Mouse (Mus musculus): Measurements from ENCODE around the gene Cttn. TPM values are rescaled to one million over a fixed set of nuclear protein-coding genes. Genes with fewer than 3 reads are reported as not detected.

Gene Cttn
- polyA plus RNA-seq, 1 experiment, result 91.3 TPM

DNA sequence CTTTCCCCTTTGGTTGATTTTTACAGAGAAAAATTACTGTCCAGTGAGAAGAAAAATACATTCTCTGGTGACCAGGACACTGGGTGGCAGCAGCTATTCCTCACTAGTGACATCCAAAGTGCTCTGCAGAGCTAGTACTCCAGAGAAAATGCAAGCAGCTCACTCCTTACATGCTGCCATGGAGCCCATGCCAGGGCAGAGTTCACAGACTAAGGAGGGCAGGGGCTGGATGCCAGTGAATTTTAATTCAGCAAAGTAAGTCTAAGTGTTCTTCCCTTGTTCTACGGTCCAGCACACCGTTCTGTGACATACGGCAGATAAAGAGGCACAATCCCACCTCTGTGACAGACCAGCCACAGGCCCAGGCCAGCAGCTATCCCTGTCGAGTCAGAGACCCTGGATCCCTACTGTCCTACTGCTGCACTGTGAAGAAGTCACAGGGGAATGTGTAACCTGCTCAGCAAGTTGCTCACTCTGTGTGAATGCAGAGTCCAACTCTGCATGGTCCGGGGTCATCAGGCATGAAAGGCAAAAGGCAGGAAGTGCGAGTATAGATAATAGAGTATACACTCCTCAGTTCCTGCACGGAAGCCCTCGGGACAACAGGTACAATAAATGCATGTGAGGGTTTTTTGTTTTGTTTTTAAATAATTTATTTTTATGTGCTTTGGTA is 19.5 kb upstream of the Cttn start:
- Histone ChIP-seq H3K27ac (ENCODE audit: insufficient read depth, low read depth, low read length) (peak overlapping the region; percentile 15; the same call in 1 of the 2 replicates), H3K36me3 (ENCODE audit: control insufficient read depth, insufficient read depth, low read length) (peaks cover 1% of the 10 kb centered on the region; the same call in 1 of the 2 replicates)
- peak; percentile 81 for DNase-seq

DNA sequence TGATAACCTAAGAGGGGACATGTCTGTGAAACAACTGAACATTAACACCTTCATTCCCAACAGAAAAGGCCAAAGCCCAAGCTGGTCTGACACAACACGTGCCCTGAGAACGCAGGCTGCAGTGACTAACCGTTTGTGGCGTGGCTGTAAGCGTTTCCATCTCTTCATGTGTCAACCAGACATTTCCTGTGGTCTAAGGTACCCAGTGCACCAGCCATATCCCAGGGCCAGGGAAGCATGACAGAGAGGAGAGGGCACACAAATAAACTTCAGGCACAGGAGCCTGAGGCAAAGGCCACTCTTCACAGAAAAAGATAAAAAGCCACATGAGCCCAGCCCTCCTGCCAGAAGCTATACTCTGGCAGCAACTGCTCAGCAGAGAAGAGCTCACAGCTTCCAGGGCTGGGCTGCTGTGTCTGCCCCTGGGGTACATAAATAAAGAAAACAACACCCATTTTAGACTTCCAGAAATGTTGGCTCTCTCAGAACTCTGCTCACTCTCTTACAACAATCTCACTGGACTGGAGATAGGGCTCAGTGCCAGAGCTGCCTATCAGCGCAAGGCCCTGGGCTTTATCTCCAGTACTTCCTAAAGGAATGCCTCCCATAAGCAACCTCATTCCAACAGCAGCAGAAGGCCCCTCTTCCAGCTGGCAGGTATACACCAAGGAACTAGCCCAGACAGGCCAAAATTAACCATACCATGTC is 18.4 kb upstream of the Cttn start:
- 57% methylated on average over 6 of the region's 6 CpGs for WGBS
- Histone ChIP-seq H3K27ac (ENCODE audit: insufficient read depth, low read depth, low read length) (no peak overlapping the region), H3K27me3 (replicated peaks; ENCODE audit: control insufficient read depth, insufficient read depth, low read length) (no peaks in the 10 kb centered on the region), H3K4me1 (ENCODE audit: control insufficient read depth, insufficient read depth, low read length) (peaks cover 7% of the 10 kb centered on the region; the same call in 1 of the 2 replicates), H3K4me3 (ENCODE audit: insufficient read depth, low read depth, low read length) (no peak overlapping the region), H3K36me3 (ENCODE audit: control insufficient read depth, insufficient read depth, low read length) (peaks cover 1% of the 10 kb centered on the region)
- no peak for TF ChIP-seq POLR2A (IDR thresholded peaks at IDR 0.05; ENCODE audit: low read depth, low read length)
- TF ChIP-seq CTCF (conservative IDR thresholded peaks at IDR 0.05; ENCODE audit: insufficient read depth, insufficient read length, low read depth, low read length), result no peak
- no peak for DNase-seq

More for the DNA sequence above, 19.5 kb upstream of the Cttn start:
- Histone ChIP-seq H3K4me3 (ENCODE audit: insufficient read depth, low read depth, low read length) (no peak overlapping the region), H3K27me3 (replicated peaks; ENCODE audit: control insufficient read depth, insufficient read depth, low read length) (no peaks in the 10 kb centered on the region), H3K4me1 (ENCODE audit: control insufficient read depth, insufficient read depth, low read length) (peaks cover 7% of the 10 kb centered on the region; the same call in 1 of the 2 replicates)
- WGBS, result 57% methylated on average over 8 of the region's 8 CpGs
- TF ChIP-seq POLR2A (IDR thresholded peaks at IDR 0.05; ENCODE audit: low read depth, low read length), result no peak
- no peak for TF ChIP-seq CTCF (conservative IDR thresholded peaks at IDR 0.05; ENCODE audit: insufficient read depth, insufficient read length, low read depth, low read length)

DNA sequence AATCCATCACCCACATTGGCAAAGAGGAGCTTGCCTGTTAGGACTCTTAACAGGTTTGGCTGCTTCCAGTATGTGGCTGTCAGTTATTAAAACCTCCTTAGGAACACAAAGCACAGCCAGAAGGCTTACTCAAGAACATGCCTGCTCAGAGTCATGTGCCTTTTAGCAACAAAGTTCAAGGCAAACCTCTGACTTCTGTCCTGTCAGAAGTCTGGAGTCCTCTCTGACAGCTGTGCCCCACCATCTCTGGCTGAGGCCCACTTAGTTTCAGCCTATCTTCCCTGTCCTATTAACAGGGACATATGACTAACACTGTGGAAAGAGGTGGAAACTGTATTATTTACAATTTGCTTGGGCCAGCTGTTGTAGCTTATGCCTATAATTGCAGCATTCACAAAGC is 9.5 kb upstream of the Cttn start:
- no peak overlapping the region for H3K4me3 ChIP-seq (ENCODE audit: insufficient read depth, low read depth, low read length)
- no peak for TF ChIP-seq CTCF (conservative IDR thresholded peaks at IDR 0.05; ENCODE audit: insufficient read depth, insufficient read length, low read depth, low read length)
- TF ChIP-seq POLR2A (IDR thresholded peaks at IDR 0.05; ENCODE audit: low read depth, low read length), result no peak
- peaks cover 7% of the 10 kb centered on the region for H3K36me3 ChIP-seq (ENCODE audit: control insufficient read depth, insufficient read depth, low read length)
- peak overlapping the region; percentile 58 for H3K27ac ChIP-seq (ENCODE audit: insufficient read depth, low read depth, low read length)
- peaks cover 21% of the 10 kb centered on the region for H3K4me1 ChIP-seq (ENCODE audit: control insufficient read depth, insufficient read depth, low read length)
- DNase-seq, result peak; percentile 63
- no peaks in the 10 kb centered on the region for H3K27me3 ChIP-seq (replicated peaks; ENCODE audit: control insufficient read depth, insufficient read depth, low read length)

GRCm38 (mm10) chr7:144479569-144479968 is 8.8 kb upstream of the Cttn start:
- no peak for TF ChIP-seq CTCF (conservative IDR thresholded peaks at IDR 0.05; ENCODE audit: insufficient read depth, insufficient read length, low read depth, low read length)
- no peak for TF ChIP-seq POLR2A (IDR thresholded peaks at IDR 0.05; ENCODE audit: low read depth, low read length)
- H3K36me3 ChIP-seq (ENCODE audit: control insufficient read depth, insufficient read depth, low read length), result peaks cover 7% of the 10 kb centered on the region
- peaks cover 21% of the 10 kb centered on the region for H3K4me1 ChIP-seq (ENCODE audit: control insufficient read depth, insufficient read depth, low read length)
- DNase-seq, result no peak
- H3K27ac ChIP-seq (ENCODE audit: insufficient read depth, low read depth, low read length), result no peak overlapping the region
- no peaks in the 10 kb centered on the region for H3K27me3 ChIP-seq (replicated peaks; ENCODE audit: control insufficient read depth, insufficient read depth, low read length)
- 100% methylated on average over 1 of the region's 1 CpGs for WGBS
- H3K4me3 ChIP-seq (ENCODE audit: insufficient read depth, low read depth, low read length), result no peak overlapping the region

DNA sequence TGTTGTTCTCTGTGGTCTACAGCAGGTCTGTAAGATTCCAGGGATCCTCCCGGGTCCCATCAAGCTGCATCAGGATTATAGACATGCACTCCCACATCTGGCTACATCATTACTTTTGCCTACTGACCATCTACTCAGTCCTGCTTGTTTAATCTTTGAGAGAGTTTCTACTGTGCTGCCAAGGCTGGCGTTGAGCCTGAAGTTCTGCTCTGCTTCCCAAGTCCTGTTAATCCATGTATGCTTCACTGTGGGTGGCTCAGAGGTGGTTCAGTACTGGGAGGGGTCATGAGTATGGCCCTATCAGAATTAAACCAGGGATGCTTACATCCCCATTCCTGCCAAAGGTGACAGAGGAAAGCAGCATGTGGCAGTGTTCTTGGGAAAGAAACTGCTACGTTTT is 4.9 kb upstream of the Cttn start:
- 38% methylated on average over 3 of the region's 3 CpGs for WGBS
- TF ChIP-seq CTCF (conservative IDR thresholded peaks at IDR 0.05; ENCODE audit: insufficient read depth, insufficient read length, low read depth, low read length) (no peak), POLR2A (IDR thresholded peaks at IDR 0.05; ENCODE audit: low read depth, low read length) (no peak)
- DNase-seq, result peak; percentile 89
- H3K4me1 ChIP-seq (ENCODE audit: control insufficient read depth, insufficient read depth, low read length), result peaks cover 20% of the 10 kb centered on the region
- H3K27me3 ChIP-seq (replicated peaks; ENCODE audit: control insufficient read depth, insufficient read depth, low read length), result no peaks in the 10 kb centered on the region
- peak overlapping the region; percentile 62 for H3K27ac ChIP-seq (ENCODE audit: insufficient read depth, low read depth, low read length)
- no peaks in the 10 kb centered on the region for H3K36me3 ChIP-seq (ENCODE audit: control insufficient read depth, insufficient read depth, low read length)
- H3K4me3 ChIP-seq (ENCODE audit: insufficient read depth, low read depth, low read length), result no peak overlapping the region

GRCm38 (mm10) chr7:144473486-144473885 is 2.7 kb upstream of the Cttn start:
- Histone ChIP-seq H3K27me3 (replicated peaks; ENCODE audit: control insufficient read depth, insufficient read depth, low read length) (no peaks in the 10 kb centered on the region), H3K36me3 (ENCODE audit: control insufficient read depth, insufficient read depth, low read length) (no peaks in the 10 kb centered on the region), H3K4me3 (ENCODE audit: insufficient read depth, low read depth, low read length) (no peak overlapping the region), H3K4me1 (ENCODE audit: control insufficient read depth, insufficient read depth, low read length) (peaks cover 17% of the 10 kb centered on the region), H3K27ac (ENCODE audit: insufficient read depth, low read depth, low read length) (peak overlapping the region; percentile 64)
- peak; percentile 50 for DNase-seq
- TF ChIP-seq CTCF (conservative IDR thresholded peaks at IDR 0.05; ENCODE audit: insufficient read depth, insufficient read length, low read depth, low read length), result no peak
- TF ChIP-seq POLR2A (IDR thresholded peaks at IDR 0.05; ENCODE audit: low read depth, low read length), result no peak
- 26% methylated on average over 4 of the region's 4 CpGs for WGBS

DNA sequence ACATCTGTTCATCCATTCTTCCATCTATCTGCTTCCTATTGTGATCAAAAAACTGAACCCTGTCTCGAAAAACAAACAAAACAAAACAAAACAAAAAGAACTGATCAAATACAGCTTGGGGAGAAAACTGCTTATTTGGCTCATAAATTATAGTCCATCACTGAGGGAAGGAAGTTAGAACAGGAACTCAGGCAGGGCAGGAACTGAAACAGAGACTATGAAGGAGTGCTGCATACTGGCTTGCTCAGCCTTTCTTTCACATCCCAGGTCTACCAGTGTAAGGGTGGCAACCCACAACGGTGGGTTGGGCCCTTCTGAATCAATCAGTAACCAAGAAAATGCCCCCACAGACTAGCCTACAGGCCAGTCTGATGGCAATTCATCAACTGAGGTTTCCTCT is 294 bp upstream of the Cttn start:
- DNase-seq, result no peak
- no peaks in the 10 kb centered on the region for H3K36me3 ChIP-seq (ENCODE audit: control insufficient read depth, insufficient read depth, low read length)
- WGBS, result 42% methylated on average over 2 of the region's 2 CpGs
- peak overlapping the region; percentile 52; the same call in 1 of the 2 replicates for H3K27ac ChIP-seq (ENCODE audit: insufficient read depth, low read depth, low read length)
- H3K4me3 ChIP-seq (ENCODE audit: insufficient read depth, low read depth, low read length), result peak overlapping the region; percentile 87
- H3K27me3 ChIP-seq (replicated peaks; ENCODE audit: control insufficient read depth, insufficient read depth, low read length), result no peaks in the 10 kb centered on the region
- no peak for TF ChIP-seq POLR2A (IDR thresholded peaks at IDR 0.05; ENCODE audit: low read depth, low read length)
- TF ChIP-seq CTCF (conservative IDR thresholded peaks at IDR 0.05; ENCODE audit: insufficient read depth, insufficient read length, low read depth, low read length), result no peak
- H3K4me1 ChIP-seq (ENCODE audit: control insufficient read depth, insufficient read depth, low read length), result peaks cover 10% of the 10 kb centered on the region
